Mouse (Mus musculus): ENCODE results near the gene Tat. TPM values are rescaled to one million over a fixed set of nuclear protein-coding genes. Genes with fewer than 3 reads are reported as not detected.

The Tat gene
- total and polyA plus RNA-seq, 3 experiments: not detected

DNA sequence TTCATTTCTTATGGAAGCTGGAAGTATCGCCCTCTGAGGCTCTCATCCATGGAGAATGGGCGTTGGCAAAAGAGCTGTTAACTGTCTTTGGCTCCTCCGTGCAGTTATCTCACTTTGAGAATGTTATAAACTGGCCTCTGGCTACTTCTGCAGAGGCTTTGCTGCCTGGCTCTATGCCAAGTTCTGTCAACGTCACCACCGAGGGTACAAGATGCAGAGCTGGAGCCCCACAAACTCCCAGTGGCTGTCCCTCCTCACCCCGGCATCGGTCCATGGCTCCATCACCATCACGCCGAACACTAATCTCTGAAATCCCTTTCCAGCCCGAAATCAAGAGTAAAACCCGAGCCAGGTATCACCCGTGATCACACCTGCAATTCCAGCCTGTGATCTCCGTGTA lies 26.8 kb upstream of the Tat start:
- peak; percentile 23 for DNase-seq (ENCODE audit: low read depth, low spot score)
- peaks cover 0 to 13% of the 10 kb centered on the region in 2 experiments; a peak in 2 of 4 replicates for H3K4me1 ChIP-seq (ENCODE audit: control insufficient read depth in 1 of 2, insufficient read depth in 2 of 2, low read length in 2 of 2)
- H3K9me3 ChIP-seq (replicated peaks; ENCODE audit: insufficient read depth, low read length): no peaks in the 10 kb centered on the region
- H3K27ac ChIP-seq (ENCODE audit: control insufficient read depth, low read depth, low read length): no peak overlapping the region
- peaks cover 0 to 8% of the 10 kb centered on the region in 2 experiments; a peak in 2 of 4 replicates for H3K36me3 ChIP-seq (ENCODE audit: control insufficient read depth in 1 of 2, insufficient read depth in 2 of 2, low read length in 2 of 2)
- H3K27me3 ChIP-seq (ENCODE audit: control insufficient read depth in 1 of 2, insufficient read depth in 2 of 2, low read length in 2 of 2): no peaks in the 10 kb centered on the region
- no peaks in the 10 kb centered on the region for H3K79me2 ChIP-seq (ENCODE audit: control insufficient read depth, insufficient read depth, low read length, poor library complexity)
- no peak for TF ChIP-seq E2F4 (IDR thresholded peaks at IDR 0.05; ENCODE audit: borderline replicate concordance, low read depth, low read length)
- TF ChIP-seq EP300 (IDR thresholded peaks at IDR 0.05; ENCODE audit: low read depth in 1 of 2, low read length in 2 of 2): 0 out of 4 replicates have a peak, but pooled peaks of 1 of the 2 experiments have one; percentile 15
- no peak overlapping the region for H3K9ac ChIP-seq (ENCODE audit: control insufficient read depth, low read depth, low read length, poor library complexity, severe bottlenecking)
- no peak overlapping the region for H3K4me3 ChIP-seq (ENCODE audit: control insufficient read depth in 1 of 2, insufficient read depth in 1 of 2, low read depth in 2 of 2, low read length in 2 of 2)

DNA sequence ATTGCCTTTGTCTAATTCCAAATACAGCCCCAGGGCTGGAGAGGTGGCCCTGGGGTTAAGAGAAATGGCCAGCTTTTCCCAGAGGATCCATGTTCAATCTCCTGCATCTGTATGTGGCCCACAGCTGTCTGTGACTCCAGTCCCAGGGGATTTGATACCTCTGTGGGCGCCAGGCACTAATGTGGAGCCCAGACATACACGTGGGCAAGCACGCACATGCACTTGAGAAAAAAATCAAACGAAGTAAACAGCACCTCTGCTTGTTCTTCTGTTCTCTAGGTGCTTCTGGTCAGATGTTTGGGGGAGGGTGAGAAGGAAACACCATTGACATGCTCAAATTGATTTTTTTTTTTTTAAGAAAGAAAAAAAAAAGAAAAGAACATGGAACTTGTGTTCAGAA lies 26.1 kb upstream of the Tat start:
- no peaks in the 10 kb centered on the region for H3K79me2 ChIP-seq (ENCODE audit: control insufficient read depth, insufficient read depth, low read length, poor library complexity)
- TF ChIP-seq UBTF (IDR thresholded peaks at IDR 0.05; ENCODE audit: borderline replicate concordance, insufficient read depth, low read depth, low read length) (no peak), USF2 (IDR thresholded peaks at IDR 0.05; ENCODE audit: borderline replicate concordance in 1 of 2, insufficient read depth in 1 of 2, low read depth in 1 of 2, low read length in 2 of 2) (no peak), TCF12 (IDR thresholded peaks at IDR 0.05; ENCODE audit: low read depth, low read length) (no peak), ELF1 (IDR thresholded peaks at IDR 0.05; ENCODE audit: low read depth, low read length) (no peak), JUND (IDR thresholded peaks at IDR 0.05; ENCODE audit: low read depth, low read length) (no peak), GABPA (IDR thresholded peaks at IDR 0.05; ENCODE audit: low read depth, low read length) (no peak), ZMIZ1 (IDR thresholded peaks at IDR 0.05; ENCODE audit: low read depth, low read length) (no peak), POLR2AphosphoS2 (IDR thresholded peaks at IDR 0.05; ENCODE audit: low read length) (no peak), CHD2 (IDR thresholded peaks at IDR 0.05; ENCODE audit: low read length) (no peak)
- no peak overlapping the region for H3K9ac ChIP-seq (ENCODE audit: control insufficient read depth, low read depth, low read length, poor library complexity, severe bottlenecking)
- H3K36me3 ChIP-seq (ENCODE audit: control insufficient read depth in 1 of 2, insufficient read depth in 2 of 2, low read length in 2 of 2): peaks cover 0 to 8% of the 10 kb centered on the region in 2 experiments; a peak in 2 of 4 replicates
- no peak overlapping the region for H3K4me3 ChIP-seq (ENCODE audit: control insufficient read depth in 1 of 2, insufficient read depth in 1 of 2, low read depth in 2 of 2, low read length in 2 of 2)
- no peaks in the 10 kb centered on the region for H3K9me3 ChIP-seq (replicated peaks; ENCODE audit: insufficient read depth, low read length)
- H3K4me1 ChIP-seq (ENCODE audit: control insufficient read depth in 1 of 2, insufficient read depth in 2 of 2, low read length in 2 of 2): peaks cover 0 to 13% of the 10 kb centered on the region in 2 experiments; a peak in 2 of 4 replicates
- H3K27me3 ChIP-seq (ENCODE audit: control insufficient read depth in 1 of 2, insufficient read depth in 2 of 2, low read length in 2 of 2): no peaks in the 10 kb centered on the region
- DNase-seq (ENCODE audit: low read depth, low spot score): no peak
- no peak overlapping the region for H3K27ac ChIP-seq (ENCODE audit: control insufficient read depth, low read depth, low read length)

DNA sequence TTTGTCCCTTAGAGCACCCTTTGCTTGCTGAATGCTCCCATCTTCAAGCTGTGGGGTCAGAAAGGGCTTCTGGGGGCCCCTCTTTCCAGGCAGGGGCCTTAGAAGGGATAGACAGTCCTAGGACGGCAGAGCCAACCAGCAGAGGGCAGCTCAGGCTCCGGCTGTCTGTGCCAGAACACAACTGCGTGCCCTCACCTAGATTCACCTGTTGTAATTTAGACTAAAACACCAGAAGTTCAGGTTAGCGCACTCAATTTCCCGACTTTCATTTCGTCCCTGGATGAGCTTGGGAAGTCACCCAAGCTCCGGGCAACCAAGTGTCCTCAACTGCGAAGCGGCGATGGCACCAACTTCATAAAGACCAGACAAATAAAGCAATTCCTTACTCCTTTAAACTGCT lies 21.4 kb upstream of the Tat start:
- H3K4me1 ChIP-seq (ENCODE audit: control insufficient read depth in 1 of 2, insufficient read depth in 2 of 2, low read length in 2 of 2): no peaks in the 10 kb centered on the region
- no peak overlapping the region for H3K27ac ChIP-seq (ENCODE audit: control insufficient read depth, low read depth, low read length)
- no peaks in the 10 kb centered on the region for H3K36me3 ChIP-seq (ENCODE audit: control insufficient read depth in 1 of 2, insufficient read depth in 2 of 2, low read length in 2 of 2)
- TF ChIP-seq POLR2AphosphoS5 (IDR thresholded peaks at IDR 0.05; ENCODE audit: borderline replicate concordance, low read depth, low read length): no peak
- peak in 1 of 3 experiments; percentile 27; a peak in 2 of 6 replicates for TF ChIP-seq CTCF (IDR thresholded peaks at IDR 0.05 in 2 of 3, conservative IDR thresholded peaks at IDR 0.05 in 1 of 3; ENCODE audit: control insufficient read depth in 1 of 3, insufficient read depth in 1 of 3, low read depth in 2 of 3, low read length in 3 of 3, poor library complexity in 1 of 3, severe bottlenecking in 1 of 3)
- no peaks in the 10 kb centered on the region for H3K27me3 ChIP-seq (ENCODE audit: control insufficient read depth in 1 of 2, insufficient read depth in 2 of 2, low read length in 2 of 2)
- no peaks in the 10 kb centered on the region for H3K9me3 ChIP-seq (replicated peaks; ENCODE audit: insufficient read depth, low read length)
- DNase-seq (ENCODE audit: low read depth, low spot score): no peak
- no peak overlapping the region for H3K9ac ChIP-seq (ENCODE audit: control insufficient read depth, low read depth, low read length, poor library complexity, severe bottlenecking)
- H3K79me2 ChIP-seq (ENCODE audit: control insufficient read depth, insufficient read depth, low read length, poor library complexity): no peaks in the 10 kb centered on the region
- no peak overlapping the region for H3K4me3 ChIP-seq (ENCODE audit: control insufficient read depth in 1 of 2, insufficient read depth in 1 of 2, low read depth in 2 of 2, low read length in 2 of 2)
